Mouse (Mus musculus) left cerebral cortex, postnatal 36 days (tissue): ENCODE results near the gene Rpl36a. TPM values are rescaled to one million over a fixed set of nuclear protein-coding genes. Genes with fewer than 3 reads are reported as not detected.
"Not testable (repeated sequence)": the region's sequence is repeated elsewhere in the genome, so short reads cannot be mapped to it uniquely, and the experiment has no call there.

Experiments used
- DNase-seq, 2 experiments: peaks; one replicate each; pipeline ENCODE4 v3.0.0; 2021 to 2022; ENCODE audit warnings: low spot score in 2 of 2, mixed read lengths in 1 of 2
- intact Hi-C: fragments of 180-260 bp; cut with DNase I; formaldehyde crosslinking; loops from one replicate; pipeline ENCODE4 v1.15.1; 2025
- total RNA-seq, 2 experiments: library from RNA; stranded (reverse); gene quantifications; 2 replicates each; pipeline ENCODE4 v1.2.3; 2021

Gene Rpl36a
- 100 to 1,000 TPM; 102 to 120 TPM for total RNA-seq

- intact Hi-C loops = loop anchor here (2.0 to 5.0 kb wide), 2 partner anchors 15 to 33 kb away; partner anchors contain the start of genes Gla and Hnrnph2
- peak; percentile 82 to 89 for DNase-seq
Measured at GRCm38 (mm10) chrX:134585103-134586002, at the start of gene Rpl36a. Gene Rpl36a (plus strand): TSS chrX:134585654.

- DNase-seq, intact Hi-C loops: not testable (repeated sequence)
Measured at GRCm38 (mm10) chrX:134539795-134540194, 45.7 kb upstream of the Rpl36a start.

GRCm38 (mm10) chrX:134540414-134541135, 44.9 kb upstream of the Rpl36a start:
- no peak for DNase-seq
- intact Hi-C loops = no loop called here

- intact Hi-C loops = no loop called here
- peak; percentile 43 to 50 for DNase-seq
Measured at GRCm38 (mm10) chrX:134541145-134541954, 44.1 kb upstream of the Rpl36a start, which contains the start of gene Timm8a1. Gene Timm8a1 (minus strand): TSS chrX:134541865.

GRCm38 (mm10) chrX:134541955-134542308, 43.5 kb upstream of the Rpl36a start:
- DNase-seq = no peak
- intact Hi-C loops = no loop called here

DNA sequence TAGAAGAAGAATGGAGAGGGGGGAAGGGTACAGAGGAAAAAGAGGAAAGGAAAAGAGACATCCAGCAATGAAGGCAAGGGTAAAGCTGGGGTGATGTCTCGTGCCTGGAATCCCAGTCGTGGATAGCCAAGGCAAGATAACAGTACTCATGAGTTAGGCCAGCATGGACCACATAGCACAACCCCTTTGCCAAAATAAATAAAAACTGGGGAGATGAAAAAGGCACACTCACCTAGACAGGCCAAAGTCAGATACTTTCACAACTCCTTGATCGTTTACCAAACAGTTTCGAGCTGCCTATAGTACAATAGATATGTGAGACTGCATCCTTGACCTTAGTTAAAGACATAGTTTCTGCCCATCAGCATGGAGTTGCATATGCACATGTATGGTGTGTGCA, 38.1 kb upstream of the Rpl36a start:
- intact Hi-C loops = no loop called here
- DNase-seq = no peak

DNA sequence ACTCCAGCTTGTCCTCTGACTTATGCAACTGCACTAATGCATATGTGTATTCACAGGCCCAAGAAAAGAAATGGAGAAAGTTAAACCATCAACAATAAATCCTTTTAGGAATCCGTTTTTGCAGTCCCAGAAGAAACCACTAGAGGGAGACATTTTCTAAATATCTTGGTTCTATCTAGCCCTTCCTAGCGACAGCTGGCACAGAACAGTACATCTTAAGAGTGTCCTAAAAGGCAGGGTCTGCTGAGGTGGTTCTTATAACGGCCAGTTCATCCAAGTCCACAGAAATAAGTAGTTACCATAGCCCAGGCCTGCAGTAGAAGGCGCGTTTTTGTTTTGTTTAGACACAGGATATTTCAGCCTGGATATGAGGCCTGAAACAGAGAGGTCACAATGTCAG, 34.6 kb upstream of the Rpl36a start:
- no peak for DNase-seq
- intact Hi-C loops = loop anchor here (5.0 kb wide), 1 partner anchor 36 kb away; the partner anchor contains the start of gene Rpl36a

- intact Hi-C loops = loop anchor here (5.0 kb wide), 1 partner anchor 34 kb away; the partner anchor contains the start of gene Rpl36a
- DNase-seq = no peak
Measured at GRCm38 (mm10) chrX:134553326-134553725, 32.1 kb upstream of the Rpl36a start.

GRCm38 (mm10) chrX:134554425-134554824, 31.0 kb upstream of the Rpl36a start:
- intact Hi-C loops = loop anchor here (5.0 kb wide), 1 partner anchor 33 kb away; the partner anchor contains the start of gene Rpl36a

GRCm38 (mm10) chrX:134564326-134564725, 21.1 kb upstream of the Rpl36a start:
- intact Hi-C loops = no loop called here
- no peak for DNase-seq

More at GRCm38 (mm10) chrX:134554425-134554824, 31.0 kb upstream of the Rpl36a start:
- DNase-seq = no peak

GRCm38 (mm10) chrX:134566536-134567222, 18.8 kb upstream of the Rpl36a start:
- no peak for DNase-seq
- intact Hi-C loops = no loop called here

- intact Hi-C loops = no loop called here
- DNase-seq = no peak
Measured at GRCm38 (mm10) chrX:134577896-134578295, 7.6 kb upstream of the Rpl36a start.

- no peak for DNase-seq
- intact Hi-C loops = no loop called here
Measured at GRCm38 (mm10) chrX:134580528-134581305, 4.7 kb upstream of the Rpl36a start.

- intact Hi-C loops = no loop called here
- no peak for DNase-seq
Measured at GRCm38 (mm10) chrX:134582270-134582669, 3.2 kb upstream of the Rpl36a start.

GRCm38 (mm10) chrX:134582888-134583669, 2.4 kb upstream of the Rpl36a start, which contains the start of gene Btk:
Gene Btk (minus strand): TSS chrX:134583570.
- no peak for DNase-seq
- intact Hi-C loops = no loop called here

DNA sequence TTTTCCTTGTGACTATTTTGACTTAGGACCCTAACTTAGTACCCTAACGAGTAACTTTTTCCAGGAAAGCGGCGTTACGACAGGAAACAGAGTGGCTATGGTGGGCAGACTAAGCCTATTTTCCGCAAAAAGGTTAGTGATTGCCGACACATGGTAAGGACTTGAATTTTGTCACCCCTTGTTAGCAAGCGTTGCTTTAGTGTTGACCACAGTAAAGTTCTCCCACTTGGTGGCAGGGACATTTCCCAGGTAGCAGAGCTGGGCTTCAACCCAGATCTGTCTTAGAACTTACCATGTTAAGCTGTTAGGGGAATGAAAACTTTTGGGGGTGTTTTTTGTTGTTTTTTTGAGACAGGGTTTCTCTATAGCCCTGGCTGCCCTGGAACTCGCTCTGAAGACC, 993 bp downstream of the Rpl36a start:
- DNase-seq = no peak
- intact Hi-C loops = loop anchor here (5.0 kb wide), 1 partner anchor 34 kb away; no protein-coding TSS in a partner anchor

- no peak for DNase-seq
- intact Hi-C loops = loop anchor here (5.0 kb wide), 1 partner anchor 36 kb away; no protein-coding TSS in a partner anchor
Measured at GRCm38 (mm10) chrX:134588261-134588660, 2.8 kb downstream of the Rpl36a start.
